Mouse (Mus musculus): ENCODE results near the gene Pdgfra.

The Pdgfra gene

GRCm38 (mm10) chr5:75155281-75155680 is 3.2 kb downstream of the Pdgfra start:
- CTCF ChIA-PET, result interaction anchor here (0.6 to 1.0 kb wide), 2 partner anchors 11 to 194 kb away, joined by 3 to 4 read pairs; no protein-coding TSS in a partner anchor

- CTCF ChIA-PET, result interaction anchor here (0.6 to 1.0 kb wide), 4 partner anchors 12 to 866 kb away, joined by 3 to 4 read pairs (median 4); no protein-coding TSS in a partner anchor
Observed at GRCm38 (mm10) chr5:75155741-75156553, 3.9 kb downstream of the Pdgfra start.

- CTCF ChIA-PET, result interaction anchor here (0.6 kb wide), 1 partner anchor 866 kb away, joined by 3 read pairs; no protein-coding TSS in a partner anchor
Observed at GRCm38 (mm10) chr5:75156554-75157036, 4.5 kb downstream of the Pdgfra start.

DNA sequence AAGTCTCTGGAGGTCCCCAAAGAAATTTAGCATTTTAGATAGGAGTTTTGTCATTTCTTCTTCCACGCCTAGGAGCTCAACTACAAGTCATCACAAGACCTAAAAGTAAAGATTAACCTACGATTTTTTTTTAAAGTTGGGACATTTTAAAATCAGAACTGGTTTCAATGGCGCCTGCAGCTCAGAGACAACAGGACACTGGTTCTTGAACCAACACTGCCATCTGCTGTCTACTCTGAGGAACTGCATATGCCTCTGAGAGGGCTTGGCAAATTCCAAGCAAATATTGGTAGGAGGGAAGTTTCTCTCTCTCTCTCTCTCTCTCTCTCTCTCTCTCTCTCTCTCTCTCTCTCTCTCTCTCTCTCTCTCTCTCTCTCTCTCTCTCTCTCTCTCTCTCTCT is 4.9 kb downstream of the Pdgfra start:
- CTCF ChIA-PET, result interaction anchor here (1.1 kb wide), 1 partner anchor 516 kb away, joined by 5 read pairs; no protein-coding TSS in a partner anchor

DNA sequence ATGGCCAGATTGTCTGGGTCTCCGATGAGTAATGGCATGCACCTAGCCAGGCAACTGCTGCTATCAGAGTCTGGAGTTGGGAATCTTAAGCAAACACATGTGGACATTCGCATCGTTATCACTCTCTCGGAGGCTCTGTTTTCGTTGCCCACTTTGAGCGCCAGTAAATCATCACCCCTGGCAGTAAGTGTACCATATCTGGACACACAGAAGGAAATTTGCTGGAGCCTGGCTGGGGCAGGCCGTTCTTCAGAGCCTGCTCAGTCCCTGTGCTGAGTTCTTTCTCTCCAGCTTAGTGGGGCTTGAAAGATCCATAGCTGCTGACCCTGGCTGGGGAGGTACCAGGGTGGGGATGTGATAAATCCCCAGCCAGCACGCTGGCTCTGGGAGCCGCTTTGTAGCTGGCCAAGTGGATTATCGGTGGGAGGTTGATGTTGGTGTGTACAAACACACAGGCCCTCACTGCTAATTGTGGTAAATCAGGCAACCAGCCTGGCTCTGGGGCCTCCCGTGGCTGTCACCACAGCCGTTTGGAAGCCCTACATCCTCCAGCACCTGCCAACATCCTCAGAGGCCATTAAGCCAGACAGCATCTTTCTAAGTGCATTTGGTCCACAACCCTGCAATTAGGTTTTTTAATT is 8.6 kb downstream of the Pdgfra start:
- CTCF ChIA-PET, result no interaction called here

- CTCF ChIA-PET, result no interaction called here
Observed at GRCm38 (mm10) chr5:75161586-75161985, 9.5 kb downstream of the Pdgfra start.

DNA sequence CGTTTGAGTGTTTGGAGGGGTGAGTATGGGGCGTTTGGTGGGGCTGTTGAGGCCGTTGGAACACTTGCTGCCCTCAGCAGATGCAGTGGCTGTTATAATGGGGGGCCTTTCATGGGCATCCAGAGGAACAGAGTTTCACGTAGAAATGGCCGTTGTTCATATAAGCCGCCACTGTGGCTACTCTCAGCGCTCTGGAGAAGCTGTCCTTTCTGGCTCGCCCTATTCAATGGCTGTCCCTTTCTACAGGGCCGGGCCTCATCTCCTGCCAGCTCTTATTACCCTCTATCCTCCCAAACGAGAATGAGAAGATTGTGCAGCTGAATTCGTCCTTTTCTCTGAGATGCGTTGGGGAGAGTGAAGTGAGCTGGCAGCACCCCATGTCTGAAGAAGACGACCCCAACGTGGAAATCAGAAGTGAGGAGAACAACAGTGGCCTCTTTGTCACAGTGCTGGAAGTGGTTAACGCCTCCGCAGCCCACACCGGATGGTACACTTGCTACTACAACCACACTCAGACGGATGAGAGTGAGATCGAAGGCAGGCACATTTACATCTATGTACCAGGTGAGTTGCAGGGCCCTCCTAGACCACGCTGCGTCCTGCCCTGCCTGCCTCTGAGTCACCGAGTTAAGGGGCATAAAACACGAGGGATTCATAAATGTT is 11.3 kb downstream of the Pdgfra start:
- CTCF ChIA-PET, result no interaction called here

GRCm38 (mm10) chr5:75164688-75165087 is 12.6 kb downstream of the Pdgfra start:
- CTCF ChIA-PET, result interaction anchor here (0.7 kb wide), 1 partner anchor 269 kb away, joined by 4 read pairs; no protein-coding TSS in a partner anchor

DNA sequence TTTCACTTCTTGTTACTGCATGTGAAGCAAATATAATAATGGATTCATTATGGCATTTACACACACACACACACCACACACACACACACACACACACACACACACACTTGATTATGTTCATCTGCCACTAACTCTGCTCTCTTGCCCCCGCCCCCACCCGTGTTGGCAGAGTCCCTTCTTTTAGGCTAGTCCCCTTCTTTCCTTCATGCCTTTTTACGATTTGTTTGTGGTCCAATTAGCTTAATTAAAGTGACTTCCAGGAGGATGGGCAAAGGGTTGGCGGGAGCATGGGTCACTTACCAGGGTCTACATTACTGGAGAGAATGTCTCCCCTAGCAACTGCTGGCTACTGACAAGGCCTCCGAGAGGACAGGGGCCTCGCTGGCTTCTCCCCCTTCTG is 17.7 kb downstream of the Pdgfra start:
- CTCF ChIA-PET, result no interaction called here

- CTCF ChIA-PET, result no interaction called here
Observed at GRCm38 (mm10) chr5:75171859-75172258, 19.8 kb downstream of the Pdgfra start.

DNA sequence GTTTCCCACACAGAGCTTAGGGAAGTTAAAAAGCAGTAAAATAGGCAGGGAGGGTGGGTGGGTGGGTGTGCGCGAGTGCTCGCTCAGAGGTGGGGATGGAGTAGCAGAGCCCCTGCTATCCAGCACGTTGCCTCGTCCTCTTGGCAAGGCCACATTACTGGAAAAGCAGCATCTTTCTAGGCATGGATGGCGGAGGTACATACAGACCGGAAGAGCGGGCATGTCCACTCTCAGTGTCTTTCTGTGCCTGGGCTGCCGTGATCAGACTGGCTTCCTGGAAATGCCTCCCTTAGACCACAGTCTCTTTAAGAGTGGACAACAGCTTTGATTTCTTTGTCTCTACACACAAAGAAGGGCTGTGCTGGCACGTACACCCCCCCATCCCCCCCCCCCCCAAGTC is 27.2 kb downstream of the Pdgfra start:
- CTCF ChIA-PET, result no interaction called here

DNA sequence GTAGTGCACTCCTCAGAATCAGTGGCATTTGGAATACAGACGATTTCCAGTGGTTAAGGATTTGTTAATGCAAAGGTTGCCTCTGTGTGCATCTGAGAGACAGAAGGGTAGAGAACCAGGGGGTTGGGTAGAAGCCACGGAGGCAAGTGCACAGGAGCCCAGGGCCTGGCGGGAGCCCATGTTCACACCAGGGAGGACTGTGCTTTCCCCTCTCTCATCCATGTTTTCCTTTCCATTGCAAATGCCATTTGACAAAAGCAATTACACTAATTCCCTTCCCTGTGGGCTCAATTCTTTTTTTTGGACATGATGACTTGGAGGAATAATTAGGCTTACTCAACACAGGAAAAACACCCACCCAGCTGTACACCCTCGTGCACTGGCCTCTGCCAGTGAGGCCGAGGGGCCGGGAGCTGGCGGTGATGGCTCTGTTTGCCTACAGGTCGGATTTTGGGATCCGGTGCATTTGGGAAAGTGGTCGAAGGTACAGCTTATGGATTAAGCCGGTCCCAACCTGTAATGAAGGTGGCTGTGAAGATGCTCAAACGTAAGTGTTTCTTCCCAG is 27.7 kb downstream of the Pdgfra start:
- CTCF ChIA-PET, result no interaction called here

DNA sequence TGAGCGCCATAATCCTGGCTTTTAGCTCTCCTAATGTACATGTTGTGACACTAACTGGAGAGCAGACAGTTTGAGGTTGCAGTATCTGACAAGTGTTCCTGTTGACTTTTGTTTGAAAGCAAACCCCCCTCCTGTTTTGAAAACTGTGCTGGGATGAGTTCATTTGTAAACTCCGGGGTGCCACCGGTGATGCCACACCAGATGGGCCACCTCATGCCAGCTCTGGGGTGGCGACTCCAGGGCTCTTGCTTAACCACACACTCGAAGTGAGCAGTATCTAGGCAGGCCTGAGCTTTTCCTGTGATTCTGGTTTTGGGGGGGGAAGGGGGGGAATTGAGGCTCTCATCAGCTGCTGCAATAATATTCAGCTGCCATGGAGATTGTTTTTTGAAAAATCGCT is 31.6 kb downstream of the Pdgfra start:
- CTCF ChIA-PET, result no interaction called here

DNA sequence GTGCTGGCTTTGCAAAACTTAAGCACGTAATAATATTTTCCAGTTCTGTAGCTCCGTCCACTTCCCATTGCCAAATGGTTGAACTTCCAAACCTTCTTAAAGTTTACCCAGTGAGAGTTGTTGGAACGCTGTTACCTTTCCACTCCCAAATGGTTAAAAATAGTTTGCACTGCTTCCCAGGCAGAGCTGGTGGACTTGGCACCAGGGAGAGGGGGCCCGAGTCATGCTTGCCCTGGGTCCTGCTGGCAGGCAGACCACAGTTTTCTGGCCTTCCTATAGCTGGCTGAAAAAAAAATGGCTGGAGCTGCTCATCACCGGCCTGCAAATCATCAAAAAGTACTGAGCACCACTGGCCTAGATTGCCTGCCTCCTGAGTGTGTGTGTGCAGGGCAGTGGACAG is 32.0 kb downstream of the Pdgfra start:
- CTCF ChIA-PET, result no interaction called here

GRCm38 (mm10) chr5:75184693-75185235 is 32.7 kb downstream of the Pdgfra start:
- CTCF ChIA-PET, result no interaction called here

DNA sequence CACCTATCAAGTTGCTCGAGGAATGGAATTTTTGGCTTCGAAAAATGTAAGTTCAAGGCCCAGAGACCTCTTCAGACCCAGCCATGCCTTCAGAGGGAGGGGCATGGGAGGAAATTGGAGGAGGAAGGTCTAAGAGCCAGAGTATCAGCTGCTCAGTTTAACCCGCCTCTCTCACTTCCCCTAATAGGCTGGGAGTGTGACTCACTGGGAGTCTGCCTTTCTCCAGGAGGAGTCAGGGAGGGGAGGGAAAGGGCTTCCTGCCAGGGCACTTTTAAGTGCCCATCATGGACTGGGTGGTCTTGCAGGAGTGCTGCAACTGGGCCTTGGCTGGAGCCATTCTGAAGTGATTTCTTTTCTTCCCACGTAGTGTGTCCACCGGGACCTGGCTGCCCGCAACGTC is 33.5 kb downstream of the Pdgfra start:
- CTCF ChIA-PET, result no interaction called here

GRCm38 (mm10) chr5:75189319-75189987 is 37.4 kb downstream of the Pdgfra start:
- CTCF ChIA-PET, result no interaction called here

DNA sequence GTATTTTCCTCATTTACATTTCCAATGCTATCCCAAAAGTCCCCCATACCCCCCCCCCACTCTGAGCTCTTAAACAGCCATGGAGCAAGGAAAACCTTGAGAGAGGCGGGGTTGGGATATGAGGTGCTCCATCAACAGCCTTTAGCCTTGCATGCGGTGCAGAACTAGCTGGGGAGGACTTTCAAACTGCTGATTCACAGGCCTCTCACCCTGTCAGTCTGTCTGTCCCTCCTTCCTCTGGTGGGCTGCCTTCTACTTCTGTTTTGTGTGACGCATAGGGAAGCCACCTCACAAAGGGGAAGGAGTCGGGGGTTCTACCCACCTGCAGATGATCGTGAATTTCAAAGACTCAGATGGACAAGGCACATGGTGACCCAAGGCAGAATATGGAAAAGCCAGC is 41.0 kb downstream of the Pdgfra start:
- CTCF ChIA-PET, result no interaction called here

DNA sequence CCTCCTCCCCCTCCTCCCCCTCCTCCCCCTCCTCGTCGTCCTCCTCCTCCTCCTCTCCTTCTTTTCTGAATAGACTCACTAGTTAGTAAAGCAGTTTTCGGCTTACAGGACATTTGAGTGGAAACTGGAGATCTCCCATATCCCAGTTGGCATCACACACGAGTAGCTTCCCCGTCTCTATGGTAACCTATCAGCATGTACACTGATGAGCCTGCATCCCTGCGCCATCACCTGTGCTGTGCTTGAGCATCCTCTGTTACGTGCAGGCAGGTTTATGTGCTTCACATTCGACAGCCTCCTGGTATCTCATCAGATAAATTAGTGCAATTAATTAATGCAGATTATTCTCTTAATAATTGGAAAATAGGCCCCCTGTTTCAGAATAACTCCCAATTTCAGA is 46.3 kb downstream of the Pdgfra start:
- CTCF ChIA-PET, result no interaction called here

DNA sequence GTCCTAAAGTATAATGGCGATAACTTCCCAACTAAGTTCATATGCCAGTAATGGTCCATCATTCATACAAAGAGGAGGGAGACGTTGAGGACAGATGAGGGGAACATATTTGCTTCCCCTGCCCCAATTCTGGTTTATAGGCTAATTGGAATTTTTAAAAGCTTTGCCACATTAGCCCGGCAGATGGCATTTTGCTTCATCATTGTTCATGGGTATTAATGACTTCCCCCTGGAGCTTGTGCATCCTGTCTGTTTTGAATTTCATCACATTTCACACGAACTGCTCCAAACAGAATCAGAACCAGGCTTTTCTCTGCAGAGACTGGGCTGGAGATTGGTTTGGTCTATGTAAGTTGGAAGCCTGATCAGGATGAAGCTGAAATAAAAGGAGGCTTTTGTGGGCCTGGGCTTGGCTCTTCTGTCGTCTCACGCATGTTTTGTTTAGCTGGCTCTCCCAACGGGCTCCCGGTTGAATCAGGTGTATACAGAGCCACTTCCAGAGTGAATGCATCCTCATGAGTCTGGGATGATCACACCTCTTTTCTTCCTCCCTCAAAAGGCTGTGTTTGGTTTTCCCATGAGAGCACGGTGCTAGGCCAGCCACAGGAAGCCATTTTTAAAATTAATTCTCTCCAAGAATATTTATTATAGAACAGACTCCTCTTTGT is 47.7 kb downstream of the Pdgfra start:
- CTCF ChIA-PET, result no interaction called here

DNA sequence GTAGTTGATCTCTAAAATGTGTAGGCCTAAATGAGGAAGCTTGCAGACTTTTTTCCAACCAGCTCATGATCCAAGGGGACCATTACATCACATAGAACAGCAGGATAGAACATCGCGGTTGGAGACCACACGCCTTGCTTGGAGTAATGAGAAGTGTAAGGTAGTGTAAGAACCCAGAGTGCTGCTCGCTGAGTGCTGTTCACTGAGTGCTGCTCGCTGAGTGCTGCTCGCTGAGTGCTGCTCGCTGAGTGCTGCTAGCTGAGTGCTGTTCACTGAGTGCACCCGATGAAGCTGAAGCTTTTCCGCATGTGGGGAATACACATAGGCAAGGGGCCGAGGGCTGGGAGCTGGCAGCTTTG is 48.3 kb downstream of the Pdgfra start:
- CTCF ChIA-PET, result no interaction called here

Data from spleen, embryonic (tissue).